Mouse (Mus musculus): ENCODE results near the gene Fads1. TPM values are rescaled to one million over a fixed set of nuclear protein-coding genes. Genes with fewer than 3 reads are reported as not detected.
A peak's percentile ranks its signal among the peaks of the same experiment; 100 is the strongest.

Gene Fads1
- total RNA-seq, 1 experiment from 2014 or later, result 25.9 TPM

- ATAC-seq (replicated peaks in 1 of 2; ENCODE audit: insufficient read depth in 1 of 2, low FRiP score in 2 of 2, low TSS enrichment in 1 of 2, low read depth in 1 of 2, poor library complexity in 2 of 2, severe bottlenecking in 2 of 2), result no peak
Observed at GRCm38 (mm10) chr19:10197130-10197529, 14.4 kb downstream of the Fads1 start.

GRCm38 (mm10) chr19:10198286-10198685 is 15.6 kb downstream of the Fads1 start:
- no peak for ATAC-seq (replicated peaks in 1 of 2; ENCODE audit: insufficient read depth in 1 of 2, low FRiP score in 2 of 2, low TSS enrichment in 1 of 2, low read depth in 1 of 2, poor library complexity in 2 of 2, severe bottlenecking in 2 of 2)

GRCm38 (mm10) chr19:10198723-10199122 is 16.0 kb downstream of the Fads1 start:
- ATAC-seq (replicated peaks in 1 of 2; ENCODE audit: insufficient read depth in 1 of 2, low FRiP score in 2 of 2, low TSS enrichment in 1 of 2, low read depth in 1 of 2, poor library complexity in 2 of 2, severe bottlenecking in 2 of 2), result peak; percentile 67 to 70

GRCm38 (mm10) chr19:10203146-10203847 is 20.6 kb downstream of the Fads1 start:
- peak in 1 of 2 experiments; percentile 2; a peak in 1 of 4 replicates for ATAC-seq (replicated peaks in 1 of 2; ENCODE audit: insufficient read depth in 1 of 2, low FRiP score in 2 of 2, low TSS enrichment in 1 of 2, low read depth in 1 of 2, poor library complexity in 2 of 2, severe bottlenecking in 2 of 2)

DNA sequence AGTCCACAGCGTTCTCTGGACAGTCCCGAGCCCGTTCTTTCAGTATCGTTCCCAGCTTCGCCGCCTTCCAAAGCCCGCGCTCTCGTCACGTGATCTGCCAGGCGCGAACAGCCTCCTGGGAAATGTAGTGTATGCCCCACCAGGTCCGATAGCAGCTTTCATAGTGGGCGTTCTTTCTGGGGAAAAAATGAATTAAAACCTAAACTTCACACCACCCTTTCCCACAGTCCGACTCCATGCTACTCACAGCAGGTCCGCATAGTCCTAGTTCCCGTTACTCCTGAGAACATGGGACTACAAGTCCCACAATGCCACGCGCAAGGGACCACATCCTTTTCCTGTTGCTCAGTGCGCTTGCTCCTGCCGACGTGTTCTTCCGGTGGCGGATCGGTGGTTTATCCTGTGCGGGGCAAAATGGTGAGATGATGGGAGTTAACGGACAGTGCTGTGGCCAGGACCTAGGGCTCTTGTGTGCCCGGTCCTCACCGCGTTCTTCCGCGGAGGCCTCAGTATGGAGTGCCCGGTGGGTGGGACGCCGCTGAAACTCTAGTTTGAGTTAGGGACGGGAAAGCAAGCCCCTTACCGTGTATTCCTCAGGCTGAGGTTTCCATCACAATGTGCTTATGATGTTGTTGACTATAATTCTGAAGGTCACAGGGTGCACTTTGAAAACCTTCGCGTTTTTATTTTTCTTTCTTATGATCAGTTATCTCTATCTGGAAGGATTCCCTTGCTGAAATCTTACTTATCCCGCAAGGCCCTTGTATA is 21.3 kb downstream of the Fads1 start, which contains the start of the genes Tmem258 and Fen1:
TSS of gene Tmem258 (plus strand) at position 167 of the 768 bp plus-strand sequence.
TSS of gene Fen1 (minus strand) at position 322 of the 768 bp plus-strand sequence.
- peak; percentile 90 to 96 for ATAC-seq (replicated peaks in 1 of 2; ENCODE audit: insufficient read depth in 1 of 2, low FRiP score in 2 of 2, low TSS enrichment in 1 of 2, low read depth in 1 of 2, poor library complexity in 2 of 2, severe bottlenecking in 2 of 2)

- ATAC-seq (replicated peaks in 1 of 2; ENCODE audit: insufficient read depth in 1 of 2, low FRiP score in 2 of 2, low TSS enrichment in 1 of 2, low read depth in 1 of 2, poor library complexity in 2 of 2, severe bottlenecking in 2 of 2), result peak; percentile 63 to 66; a peak in 3 of 4 replicates
Observed at GRCm38 (mm10) chr19:10204616-10205001, 21.9 kb downstream of the Fads1 start.

DNA sequence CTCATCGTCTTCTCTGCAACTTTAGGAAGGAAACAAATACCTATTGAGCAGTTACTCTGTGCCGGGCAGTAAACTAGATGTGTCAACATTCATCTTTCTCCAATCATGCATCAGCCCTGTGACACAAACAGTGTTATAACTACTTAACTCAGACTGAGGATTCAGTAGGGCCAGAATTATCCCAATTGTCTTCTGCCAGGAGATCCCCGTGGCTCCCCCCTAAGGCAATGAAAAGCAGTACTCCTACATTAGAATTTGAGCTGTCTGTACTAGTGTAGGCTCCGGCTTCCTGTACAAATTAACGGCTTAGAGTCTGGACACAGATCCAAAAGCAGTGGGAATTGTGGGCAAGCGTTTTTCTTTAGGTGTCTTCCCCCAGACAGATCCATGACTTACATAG is 22.4 kb downstream of the Fads1 start:
- no peak for ATAC-seq (replicated peaks in 1 of 2; ENCODE audit: insufficient read depth in 1 of 2, low FRiP score in 2 of 2, low TSS enrichment in 1 of 2, low read depth in 1 of 2, poor library complexity in 2 of 2, severe bottlenecking in 2 of 2)

DNA sequence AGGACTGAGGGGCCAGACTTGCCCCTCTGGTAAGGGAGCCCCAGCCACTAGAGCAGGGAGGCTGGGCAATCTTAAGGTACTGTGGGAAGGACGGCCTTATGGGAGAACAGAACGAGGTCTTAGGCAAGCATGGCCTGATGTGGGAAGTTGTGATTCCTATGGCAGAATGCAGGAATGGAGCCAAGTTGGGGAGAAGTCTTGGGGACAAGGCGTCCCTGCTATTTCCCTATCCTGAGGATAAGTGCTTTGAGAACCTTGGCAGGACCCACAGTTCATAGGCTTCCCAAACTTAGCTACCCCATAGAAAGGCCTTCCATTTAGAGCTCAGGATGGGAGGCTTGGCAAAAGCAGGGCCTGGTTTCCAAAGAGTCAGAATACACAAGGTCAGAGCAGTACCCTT is 26.2 kb downstream of the Fads1 start:
- ATAC-seq (replicated peaks in 1 of 2; ENCODE audit: insufficient read depth in 1 of 2, low FRiP score in 2 of 2, low TSS enrichment in 1 of 2, low read depth in 1 of 2, poor library complexity in 2 of 2, severe bottlenecking in 2 of 2), result no peak

DNA sequence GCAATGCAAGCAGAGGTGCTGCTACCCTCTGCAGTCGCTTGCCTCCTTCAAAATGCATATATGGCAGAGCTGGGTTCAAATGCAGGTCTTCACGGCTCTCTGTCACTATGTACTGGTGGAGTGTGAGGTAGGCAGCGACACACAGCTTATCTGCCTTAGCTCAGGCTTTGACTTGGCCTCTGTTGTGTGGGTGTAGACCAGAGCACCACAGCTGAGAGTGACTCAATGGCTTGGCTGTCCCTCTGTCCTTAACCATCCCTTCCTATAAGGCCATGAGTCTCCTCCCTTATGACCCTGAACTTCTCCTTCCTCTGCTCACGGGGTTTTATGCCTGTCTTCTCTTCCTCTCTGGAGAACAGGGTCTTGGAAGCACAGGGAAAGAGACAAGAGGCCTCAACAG is 28.2 kb downstream of the Fads1 start:
- no peak for ATAC-seq (replicated peaks in 1 of 2; ENCODE audit: insufficient read depth in 1 of 2, low FRiP score in 2 of 2, low TSS enrichment in 1 of 2, low read depth in 1 of 2, poor library complexity in 2 of 2, severe bottlenecking in 2 of 2)

GRCm38 (mm10) chr19:10213796-10214471 is 31.2 kb downstream of the Fads1 start:
- ATAC-seq (replicated peaks in 1 of 2; ENCODE audit: insufficient read depth in 1 of 2, low FRiP score in 2 of 2, low TSS enrichment in 1 of 2, low read depth in 1 of 2, poor library complexity in 2 of 2, severe bottlenecking in 2 of 2), result no peak

DNA sequence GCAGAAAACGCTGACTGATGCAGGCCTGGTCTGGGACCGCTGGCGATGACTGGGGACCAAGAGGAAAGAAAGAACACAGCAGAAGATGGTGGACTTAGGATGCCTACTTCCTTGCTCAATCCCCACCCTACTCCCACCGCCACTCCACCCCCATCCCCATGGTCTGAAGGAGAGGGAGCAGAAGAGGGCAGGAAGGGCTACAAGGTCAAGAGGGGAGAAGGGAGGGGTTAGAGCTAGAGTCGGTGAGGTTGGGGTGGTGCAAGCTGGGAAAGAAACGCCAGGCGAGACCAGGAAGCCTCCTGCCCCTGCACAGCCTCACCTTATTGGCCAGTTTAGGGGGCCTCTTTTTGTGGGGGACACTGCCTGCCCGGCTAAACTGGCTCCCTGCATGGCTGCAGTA is 33.4 kb downstream of the Fads1 start:
- no peak for ATAC-seq (replicated peaks in 1 of 2; ENCODE audit: insufficient read depth in 1 of 2, low FRiP score in 2 of 2, low TSS enrichment in 1 of 2, low read depth in 1 of 2, poor library complexity in 2 of 2, severe bottlenecking in 2 of 2)

GRCm38 (mm10) chr19:10219108-10219507 is 36.4 kb downstream of the Fads1 start:
- ATAC-seq (replicated peaks in 1 of 2; ENCODE audit: insufficient read depth in 1 of 2, low FRiP score in 2 of 2, low TSS enrichment in 1 of 2, low read depth in 1 of 2, poor library complexity in 2 of 2, severe bottlenecking in 2 of 2), result no peak; a peak in 1 of 4 replicates

DNA sequence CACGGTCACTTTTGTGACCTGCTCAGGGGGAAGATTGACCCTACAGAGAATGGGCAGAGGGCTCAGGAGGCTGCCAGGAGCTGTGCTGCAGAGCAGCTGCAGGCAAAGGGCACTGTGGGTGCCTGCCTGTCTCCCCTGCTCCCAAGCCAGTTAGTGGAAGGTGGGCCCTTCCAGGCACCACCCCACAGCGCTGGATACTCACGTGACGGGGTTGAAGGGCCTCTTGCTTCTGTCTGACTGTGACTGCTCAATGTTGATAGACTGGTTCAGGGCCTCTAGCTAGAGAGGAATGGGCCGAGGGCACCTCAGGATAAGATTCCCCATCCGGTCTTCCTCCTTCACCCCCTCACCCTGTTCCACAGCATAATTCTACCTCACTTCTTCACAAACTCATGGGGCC is 36.9 kb downstream of the Fads1 start:
- ATAC-seq (replicated peaks in 1 of 2; ENCODE audit: insufficient read depth in 1 of 2, low FRiP score in 2 of 2, low TSS enrichment in 1 of 2, low read depth in 1 of 2, poor library complexity in 2 of 2, severe bottlenecking in 2 of 2), result no peak

DNA sequence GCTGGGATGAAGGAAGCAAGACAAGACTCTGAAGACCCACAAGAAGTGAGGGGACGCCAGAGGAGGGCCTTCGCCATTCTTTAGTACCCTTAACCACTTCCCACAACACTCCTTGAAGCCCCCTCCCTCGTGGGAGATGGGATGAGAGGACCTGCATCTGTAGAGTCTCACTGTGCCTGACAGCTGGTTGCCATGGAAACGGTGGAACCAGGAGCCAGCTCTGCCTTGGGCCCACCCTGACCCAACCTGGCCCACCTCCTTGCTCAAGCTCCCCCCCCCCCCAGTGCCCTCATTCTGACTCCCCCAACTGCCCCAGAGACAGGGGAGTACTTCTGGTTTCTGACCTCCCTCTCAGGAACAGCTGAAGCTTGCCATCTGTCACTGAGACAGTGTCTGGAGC is 38.9 kb downstream of the Fads1 start:
- no peak for ATAC-seq (replicated peaks in 1 of 2; ENCODE audit: insufficient read depth in 1 of 2, low FRiP score in 2 of 2, low TSS enrichment in 1 of 2, low read depth in 1 of 2, poor library complexity in 2 of 2, severe bottlenecking in 2 of 2)

GRCm38 (mm10) chr19:10222656-10223055 is 40.0 kb downstream of the Fads1 start:
- ATAC-seq (replicated peaks in 1 of 2; ENCODE audit: insufficient read depth in 1 of 2, low FRiP score in 2 of 2, low TSS enrichment in 1 of 2, low read depth in 1 of 2, poor library complexity in 2 of 2, severe bottlenecking in 2 of 2), result no peak

GRCm38 (mm10) chr19:10223561-10223960 is 40.9 kb downstream of the Fads1 start:
- ATAC-seq (replicated peaks in 1 of 2; ENCODE audit: insufficient read depth in 1 of 2, low FRiP score in 2 of 2, low TSS enrichment in 1 of 2, low read depth in 1 of 2, poor library complexity in 2 of 2, severe bottlenecking in 2 of 2), result no peak

- no peak for ATAC-seq (replicated peaks in 1 of 2; ENCODE audit: insufficient read depth in 1 of 2, low FRiP score in 2 of 2, low TSS enrichment in 1 of 2, low read depth in 1 of 2, poor library complexity in 2 of 2, severe bottlenecking in 2 of 2)
Observed at GRCm38 (mm10) chr19:10224637-10225453, 42.2 kb downstream of the Fads1 start.

All from hematopoietic stem cell, adult 5-6 weeks (primary cell).